Mouse (Mus musculus): ENCODE measurements around the gene Gm49393. TPM values are rescaled to one million over a fixed set of nuclear protein-coding genes. Genes with fewer than 3 reads are reported as not detected.

Gm49393 gene
- polyA plus RNA-seq, 1 experiment from 2014 or later = not detected

DNA sequence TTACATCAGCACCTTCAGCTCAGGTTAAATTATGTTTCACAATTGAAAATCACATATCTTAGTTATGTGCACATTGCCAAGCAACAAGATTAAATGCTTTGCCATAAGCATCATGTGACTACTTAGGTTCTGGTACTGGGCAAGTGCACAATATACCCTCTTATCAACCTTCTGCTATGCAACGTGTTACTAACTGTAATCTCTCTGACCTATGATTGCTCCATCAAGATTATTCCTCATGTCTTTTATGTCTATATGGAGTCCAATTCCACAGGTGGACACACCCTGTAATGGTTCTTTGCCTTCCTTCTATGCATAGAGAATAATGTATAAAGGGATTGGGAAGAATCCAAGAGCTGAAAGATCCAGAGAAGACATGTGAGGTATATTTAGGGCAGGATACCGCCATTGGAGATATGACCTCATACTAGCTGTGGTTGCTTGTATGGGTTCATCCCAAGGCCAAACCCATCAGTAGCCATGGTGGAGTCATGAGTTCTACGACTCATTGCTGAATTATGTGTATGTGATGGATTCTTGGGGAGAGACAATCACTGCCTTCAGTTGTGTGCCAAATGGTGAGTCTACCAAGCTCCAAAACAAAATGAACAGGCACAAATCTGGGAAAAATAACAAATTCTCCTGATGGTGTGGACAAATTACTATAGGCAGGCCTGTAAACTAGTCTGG is 114.8 kb downstream of the Gm49393 start:
- H3K4me3 ChIP-seq (ENCODE audit: low read depth, low read length) = no peak overlapping the region
- no peak for ATAC-seq (ENCODE audit: insufficient number of reproducible peaks, insufficient read depth, low FRiP score, low read depth)
- no peaks in the 10 kb centered on the region for H3K27me3 ChIP-seq (ENCODE audit: control insufficient read depth, insufficient read depth, low read length)
- WGBS = 56% methylated on average over 3 of the region's 3 CpGs
- no peak overlapping the region for H3K9ac ChIP-seq (replicated peaks; ENCODE audit: low read depth, low read length)
- H3K4me1 ChIP-seq (ENCODE audit: control insufficient read depth, insufficient read depth, low read length) = no peaks in the 10 kb centered on the region
- H3K4me2 ChIP-seq (replicated peaks; ENCODE audit: low read depth, low read length) = no peak overlapping the region
- no peaks in the 10 kb centered on the region for H3K36me3 ChIP-seq (ENCODE audit: control insufficient read depth, insufficient read depth, low read length)
- no peak overlapping the region for H3K27ac ChIP-seq (ENCODE audit: low read length)
- no peaks in the 10 kb centered on the region for H3K9me3 ChIP-seq (ENCODE audit: control insufficient read depth, low read depth, low read length)

DNA sequence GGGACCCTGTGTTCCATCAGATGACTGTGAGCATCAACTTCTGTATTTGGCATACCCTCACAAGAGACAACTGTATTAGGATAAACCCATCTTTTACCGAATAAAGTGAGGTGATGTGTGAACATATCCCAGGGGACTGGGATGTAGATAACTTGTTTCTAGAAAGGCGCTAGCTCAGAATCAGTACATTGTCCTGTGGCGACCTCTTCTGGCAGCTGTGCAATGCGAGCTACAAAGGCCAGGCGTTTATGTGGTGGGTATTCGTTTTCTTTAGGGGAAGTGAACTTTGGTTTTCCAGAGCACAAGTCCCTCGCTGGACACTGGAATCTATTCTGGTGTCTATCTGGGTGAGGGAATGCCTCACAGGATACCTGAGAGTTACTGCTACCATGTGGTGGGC is 115.9 kb downstream of the Gm49393 start:
- no peak overlapping the region for H3K9ac ChIP-seq (replicated peaks; ENCODE audit: low read depth, low read length)
- no peak overlapping the region for H3K27ac ChIP-seq (ENCODE audit: low read length)
- H3K9me3 ChIP-seq (ENCODE audit: control insufficient read depth, low read depth, low read length) = no peaks in the 10 kb centered on the region
- no peaks in the 10 kb centered on the region for H3K27me3 ChIP-seq (ENCODE audit: control insufficient read depth, insufficient read depth, low read length)
- H3K4me3 ChIP-seq (ENCODE audit: low read depth, low read length) = no peak overlapping the region
- no peak overlapping the region for H3K4me2 ChIP-seq (replicated peaks; ENCODE audit: low read depth, low read length)
- no peaks in the 10 kb centered on the region for H3K4me1 ChIP-seq (ENCODE audit: control insufficient read depth, insufficient read depth, low read length)
- 12% methylated on average over 7 of the region's 7 CpGs for WGBS
- ATAC-seq (ENCODE audit: insufficient number of reproducible peaks, insufficient read depth, low FRiP score, low read depth) = no peak
- H3K36me3 ChIP-seq (ENCODE audit: control insufficient read depth, insufficient read depth, low read length) = no peaks in the 10 kb centered on the region

DNA sequence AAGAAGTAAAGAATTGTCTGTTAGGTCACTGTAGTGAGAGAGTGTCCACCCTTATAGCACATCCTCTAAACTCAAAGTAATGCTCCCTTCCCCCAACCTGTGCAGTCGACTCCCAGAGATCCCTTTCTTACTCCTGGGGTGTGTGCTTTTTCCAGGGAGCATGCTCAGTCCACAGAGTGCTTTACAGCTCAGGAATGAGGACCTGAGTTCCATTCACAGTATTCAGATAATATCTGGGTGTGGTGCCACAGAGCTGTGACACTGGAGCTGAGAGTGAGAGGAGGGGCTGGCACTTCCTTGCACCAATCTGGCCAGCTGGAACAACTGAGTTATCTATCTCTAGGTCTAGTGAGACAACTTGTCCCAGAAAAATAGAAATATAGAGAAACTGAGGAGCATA is 121.7 kb downstream of the Gm49393 start:
- no peak for ATAC-seq (ENCODE audit: insufficient number of reproducible peaks, insufficient read depth, low FRiP score, low read depth)
- 30% methylated on average over 1 of the region's 1 CpGs for WGBS
- H3K27me3 ChIP-seq (ENCODE audit: control insufficient read depth, insufficient read depth, low read length) = no peaks in the 10 kb centered on the region
- no peaks in the 10 kb centered on the region for H3K9me3 ChIP-seq (ENCODE audit: control insufficient read depth, low read depth, low read length)
- H3K9ac ChIP-seq (replicated peaks; ENCODE audit: low read depth, low read length) = no peak overlapping the region
- H3K4me3 ChIP-seq (ENCODE audit: low read depth, low read length) = no peak overlapping the region
- no peaks in the 10 kb centered on the region for H3K36me3 ChIP-seq (ENCODE audit: control insufficient read depth, insufficient read depth, low read length)
- H3K4me2 ChIP-seq (replicated peaks; ENCODE audit: low read depth, low read length) = no peak overlapping the region
- H3K4me1 ChIP-seq (ENCODE audit: control insufficient read depth, insufficient read depth, low read length) = no peaks in the 10 kb centered on the region
- H3K27ac ChIP-seq (ENCODE audit: low read length) = no peak overlapping the region

DNA sequence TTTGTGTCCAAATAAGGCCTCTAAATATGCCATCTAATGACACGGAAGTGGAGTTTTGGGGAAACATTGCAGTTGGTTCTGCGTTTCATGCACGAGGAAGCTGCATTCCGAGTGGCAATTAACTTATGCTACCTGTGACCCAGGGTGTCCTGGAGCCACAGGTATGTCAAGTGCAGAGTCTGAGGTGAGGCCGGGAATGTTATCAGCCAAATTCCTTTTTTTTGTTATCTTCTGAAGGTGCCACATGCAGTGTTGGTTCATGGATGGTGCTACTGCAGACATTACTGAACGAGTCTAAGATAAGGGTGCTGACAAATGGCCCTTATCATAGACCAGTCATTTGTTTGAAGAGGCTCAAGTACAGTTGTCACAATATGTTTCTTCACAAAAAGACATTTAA is 122.6 kb downstream of the Gm49393 start:
- H3K36me3 ChIP-seq (ENCODE audit: control insufficient read depth, insufficient read depth, low read length) = no peaks in the 10 kb centered on the region
- 63% methylated on average over 6 of the region's 6 CpGs for WGBS
- H3K9me3 ChIP-seq (ENCODE audit: control insufficient read depth, low read depth, low read length) = no peaks in the 10 kb centered on the region
- H3K4me2 ChIP-seq (replicated peaks; ENCODE audit: low read depth, low read length) = no peak overlapping the region
- no peak overlapping the region for H3K27ac ChIP-seq (ENCODE audit: low read length)
- no peak overlapping the region for H3K4me3 ChIP-seq (ENCODE audit: low read depth, low read length)
- ATAC-seq (ENCODE audit: insufficient number of reproducible peaks, insufficient read depth, low FRiP score, low read depth) = no peak
- H3K4me1 ChIP-seq (ENCODE audit: control insufficient read depth, insufficient read depth, low read length) = no peaks in the 10 kb centered on the region
- no peak overlapping the region for H3K9ac ChIP-seq (replicated peaks; ENCODE audit: low read depth, low read length)
- H3K27me3 ChIP-seq (ENCODE audit: control insufficient read depth, insufficient read depth, low read length) = no peaks in the 10 kb centered on the region

DNA sequence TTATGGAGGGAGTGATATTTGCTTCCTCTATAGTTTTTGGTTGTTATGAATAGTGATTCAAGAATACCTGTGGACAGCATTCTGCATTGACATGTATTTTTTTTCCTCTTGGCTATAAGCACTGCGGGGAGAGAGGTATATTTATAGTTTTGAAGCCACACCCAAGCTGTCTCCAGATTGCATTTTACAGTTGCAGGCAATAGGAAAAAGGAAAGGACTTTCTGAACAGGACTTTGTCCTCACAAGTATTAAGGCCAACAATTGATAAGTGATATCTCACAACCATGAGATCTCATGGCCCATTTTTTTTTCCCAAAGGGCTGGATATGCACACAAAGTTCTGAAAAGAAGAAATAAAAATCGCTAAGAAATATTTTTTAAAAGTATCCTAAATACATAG is 125.7 kb downstream of the Gm49393 start:
- no peaks in the 10 kb centered on the region for H3K4me1 ChIP-seq (ENCODE audit: control insufficient read depth, insufficient read depth, low read length)
- WGBS = 66% methylated on average over 2 of the region's 2 CpGs
- no peak for ATAC-seq (ENCODE audit: insufficient number of reproducible peaks, insufficient read depth, low FRiP score, low read depth)

More for the DNA sequence above, 125.7 kb downstream of the Gm49393 start:
- Histone ChIP-seq H3K27me3 (ENCODE audit: control insufficient read depth, insufficient read depth, low read length) (no peaks in the 10 kb centered on the region), H3K4me3 (ENCODE audit: low read depth, low read length) (no peak overlapping the region), H3K9me3 (ENCODE audit: control insufficient read depth, low read depth, low read length) (no peaks in the 10 kb centered on the region), H3K4me2 (replicated peaks; ENCODE audit: low read depth, low read length) (no peak overlapping the region), H3K9ac (replicated peaks; ENCODE audit: low read depth, low read length) (no peak overlapping the region), H3K36me3 (ENCODE audit: control insufficient read depth, insufficient read depth, low read length) (no peaks in the 10 kb centered on the region), H3K27ac (ENCODE audit: low read length) (no peak overlapping the region)

Other genes with a start within 250 kb of the Gm49393 start
- gene BC051665, start 149.2 kb downstream of the Gm49393 start, polyA plus RNA-seq (2014; fragmentation: Nextera tagmentation; extraction: Ambion mirVana) = not detected in 2 replicates
- gene Ctsll3, start 132.7 kb downstream of the Gm49393 start, polyA plus RNA-seq (2014; fragmentation: Nextera tagmentation; extraction: Ambion mirVana) = not detected in 2 replicates
- not detected in 2 replicates for gene 4930486L24Rik, start 71.1 kb downstream of the Gm49393 start, polyA plus RNA-seq (2014; fragmentation: Nextera tagmentation; extraction: Ambion mirVana)
- 0.20 TPM in 1 of 2 replicates, not detected in the other for gene Gm49392, start 38.7 kb downstream of the Gm49393 start, polyA plus RNA-seq (2014; fragmentation: Nextera tagmentation; extraction: Ambion mirVana)
- 3.8 and 4.6 TPM in 2 replicates for gene Ctla2b, start 38.1 kb downstream of the Gm49393 start, polyA plus RNA-seq (2014; fragmentation: Nextera tagmentation; extraction: Ambion mirVana)
- not detected in 2 replicates for gene Tpbpb, start 30.7 kb downstream of the Gm49393 start, polyA plus RNA-seq (2014; fragmentation: Nextera tagmentation; extraction: Ambion mirVana)
- gene Gm49391, start 981 bp upstream of the Gm49393 start, polyA plus RNA-seq (2014; fragmentation: Nextera tagmentation; extraction: Ambion mirVana) = 1.2 and 1.6 TPM in 2 replicates
- 25.5 and 28.8 TPM in 2 replicates for gene Ctla2a, start 1.0 kb upstream of the Gm49393 start, polyA plus RNA-seq (2014; fragmentation: Nextera tagmentation; extraction: Ambion mirVana)
- not detected in 2 replicates for gene Tpbpa, start 6.4 kb upstream of the Gm49393 start, polyA plus RNA-seq (2014; fragmentation: Nextera tagmentation; extraction: Ambion mirVana)
- not detected in 2 replicates for gene Ctsj, start 70.4 kb upstream of the Gm49393 start, polyA plus RNA-seq (2014; fragmentation: Nextera tagmentation; extraction: Ambion mirVana)
- not detected in 2 replicates for gene Ctsq, start 105.0 kb upstream of the Gm49393 start, polyA plus RNA-seq (2014; fragmentation: Nextera tagmentation; extraction: Ambion mirVana)
- not detected in 2 replicates for gene Ctsr, start 228.7 kb upstream of the Gm49393 start, polyA plus RNA-seq (2014; fragmentation: Nextera tagmentation; extraction: Ambion mirVana)